Comparison of ENCODE assay signal across 11 mouse cellular contexts in the genomic region with DNA sequence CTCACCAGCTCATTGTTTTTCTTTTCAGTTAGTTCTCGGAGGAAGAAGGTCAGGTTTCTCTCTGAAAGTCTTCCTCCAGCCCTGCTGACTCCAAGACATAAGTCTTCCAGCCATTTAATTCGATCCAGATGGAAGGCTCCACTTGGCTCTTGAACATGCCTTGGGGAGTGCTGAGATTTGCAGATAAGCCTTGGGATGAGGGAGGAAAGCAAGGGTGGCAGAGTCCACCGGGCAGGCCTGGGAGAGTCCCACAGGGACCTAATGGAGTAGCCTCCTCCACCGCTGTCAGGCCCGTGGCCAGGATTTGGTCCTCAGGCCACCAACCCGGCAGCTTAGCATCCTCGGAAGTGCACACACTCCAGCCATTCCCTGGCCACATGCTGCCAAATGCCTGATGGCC. TPM values are rescaled to one million over a fixed set of nuclear protein-coding genes. Genes with fewer than 3 reads are reported as not detected.
A peak's percentile ranks its signal among the peaks of the same experiment; 100 is the strongest.
DNase-seq lines count a peak whose midpoint lies in the region; ATAC-seq lines count a peak whose summit lies in the region.
"Had no signal": no experiment of that assay in that cellular context is flagged by ENCODE, and none has a peak within 500 bp of the region (broad histone marks: within the 10 kb centered on the region; RNA-seq: fewer than 3 reads in every experiment).

No protein-coding gene starts in this region.

- H3K4me2 ChIP-seq in kidney, embryonic 14.5 days (replicated peaks; ENCODE audit: low read depth, low read length): no peak overlapping the region
- peak overlapping the region; percentile 17 for H3K4me2 ChIP-seq in embryonic facial prominence, embryonic 13.5 days
- H3K4me2 ChIP-seq in limb, embryonic 13.5 days (replicated peaks): no peak overlapping the region
- H3K4me2 ChIP-seq in intestine, embryonic 15.5 days (replicated peaks): no peak overlapping the region
- H3K4me2 ChIP-seq: forebrain, embryonic 15.5 days; liver, embryonic 12.5 days had no signal

- DNase-seq in kidney, adult 18-20 months: no peak
- DNase-seq in adipocyte (ENCODE audit: low spot score): peak; percentile 63
- DNase-seq in spleen, adult 18-20 months: no peak
- DNase-seq: kidney, postnatal 10 days; layer of hippocampus, postnatal 36 days had no signal

- no peak overlapping the region for H3K4me3 ChIP-seq in kidney, embryonic 14.5 days (ENCODE audit: low read length)
- no peak overlapping the region for H3K4me3 ChIP-seq in embryonic facial prominence, embryonic 13.5 days
- no peak overlapping the region for H3K4me3 ChIP-seq in limb, embryonic 13.5 days
- H3K4me3 ChIP-seq in intestine, embryonic 15.5 days (replicated peaks): no peak overlapping the region
- H3K4me3 ChIP-seq: forebrain, embryonic 15.5 days; liver, embryonic 12.5 days had no signal

- H3K27ac ChIP-seq in kidney, embryonic 14.5 days (ENCODE audit: low read depth, low read length): peak overlapping the region; percentile 32; the same call in 1 of the 2 replicates
- H3K27ac ChIP-seq in embryonic facial prominence, embryonic 13.5 days: peak overlapping the region; percentile 85
- peak overlapping the region; percentile 33; the same call in 1 of the 2 replicates for H3K27ac ChIP-seq in limb, embryonic 13.5 days
- H3K27ac ChIP-seq in intestine, embryonic 15.5 days: no peak overlapping the region
- H3K27ac ChIP-seq: forebrain, embryonic 15.5 days; liver, embryonic 12.5 days had no signal

- H3K27me3 ChIP-seq in kidney, embryonic 14.5 days (ENCODE audit: control insufficient read depth, insufficient read depth, low read length): no peaks in the 10 kb centered on the region
- no peaks in the 10 kb centered on the region for H3K27me3 ChIP-seq in embryonic facial prominence, embryonic 13.5 days
- H3K27me3 ChIP-seq in limb, embryonic 13.5 days: 0 out of 2 replicates have a peak, but pooled peaks cover 3% of the 10 kb centered on the region
- H3K27me3 ChIP-seq in intestine, embryonic 15.5 days (replicated peaks): no peaks in the 10 kb centered on the region
- H3K27me3 ChIP-seq: forebrain, embryonic 15.5 days had no signal

- H3K9ac ChIP-seq in kidney, embryonic 14.5 days (ENCODE audit: low read depth, low read length): no peak overlapping the region
- H3K9ac ChIP-seq in embryonic facial prominence, embryonic 13.5 days: no peak overlapping the region
- H3K9ac ChIP-seq in limb, embryonic 13.5 days: no peak overlapping the region
- no peak overlapping the region for H3K9ac ChIP-seq in intestine, embryonic 15.5 days
- H3K9ac ChIP-seq: forebrain, embryonic 15.5 days; liver, embryonic 12.5 days had no signal

- ATAC-seq in kidney, embryonic 14.5 days (ENCODE audit: low FRiP score, low TSS enrichment): no peak
- no peak for ATAC-seq in embryonic facial prominence, embryonic 13.5 days (ENCODE audit: insufficient number of reproducible peaks, insufficient read depth, low FRiP score, low TSS enrichment, low read depth)
- no peak for ATAC-seq in limb, embryonic 13.5 days (ENCODE audit: low FRiP score, low read depth)
- ATAC-seq in intestine, embryonic 15.5 days: no peak
- ATAC-seq: forebrain, embryonic 15.5 days; liver, embryonic 12.5 days had no signal

- no peaks in the 10 kb centered on the region for H3K9me3 ChIP-seq in kidney, embryonic 14.5 days (ENCODE audit: control insufficient read depth, low read length)
- H3K9me3 ChIP-seq in embryonic facial prominence, embryonic 13.5 days: no peaks in the 10 kb centered on the region
- H3K9me3 ChIP-seq in limb, embryonic 13.5 days: no peaks in the 10 kb centered on the region
- no peaks in the 10 kb centered on the region for H3K9me3 ChIP-seq in intestine, embryonic 15.5 days
- H3K9me3 ChIP-seq: forebrain, embryonic 15.5 days; liver, embryonic 12.5 days had no signal

- 25% methylated on average over 7 of the region's 7 CpGs for WGBS in kidney, embryonic 14.5 days
- 26% methylated on average over 7 of the region's 7 CpGs for WGBS in embryonic facial prominence, embryonic 13.5 days
- WGBS in limb, embryonic 13.5 days: 41% methylated on average over 7 of the region's 7 CpGs
- 76% methylated on average over 7 of the region's 7 CpGs for WGBS in intestine, embryonic 15.5 days

- no peaks in the 10 kb centered on the region for H3K36me3 ChIP-seq in kidney, embryonic 14.5 days (ENCODE audit: control insufficient read depth, insufficient read depth, low read length)
- no peaks in the 10 kb centered on the region for H3K36me3 ChIP-seq in embryonic facial prominence, embryonic 13.5 days
- H3K36me3 ChIP-seq in limb, embryonic 13.5 days: no peaks in the 10 kb centered on the region
- H3K36me3 ChIP-seq in intestine, embryonic 15.5 days: no peaks in the 10 kb centered on the region
- H3K36me3 ChIP-seq: forebrain, embryonic 15.5 days; liver, embryonic 12.5 days had no signal

- peaks cover 15% of the 10 kb centered on the region for H3K4me1 ChIP-seq in kidney, embryonic 14.5 days (ENCODE audit: control insufficient read depth, insufficient read depth, low read length)
- H3K4me1 ChIP-seq in embryonic facial prominence, embryonic 13.5 days: peaks cover 26% of the 10 kb centered on the region
- H3K4me1 ChIP-seq in limb, embryonic 13.5 days: peaks cover 29% of the 10 kb centered on the region
- peaks cover 3% of the 10 kb centered on the region; the same call in 1 of the 2 replicates for H3K4me1 ChIP-seq in intestine, embryonic 15.5 days (replicated peaks)

RNA-seq across cellular contexts. Expression of a gene that starts 27.8 kb away (rescaled TPM):
- polyA plus RNA-seq in kidney, embryonic 14.5 days (2014; fragmentation: Nextera tagmentation; extraction: Ambion mirVana): 17.0 and 24.0 TPM in 2 replicates
- 29.4 and 32.7 TPM in 2 replicates for polyA plus RNA-seq in embryonic facial prominence, embryonic 13.5 days (2015; fragmentation: Nextera tagmentation; extraction: Ambion mirVana)
- polyA plus RNA-seq in limb, embryonic 13.5 days (2015; fragmentation: Nextera tagmentation; extraction: Ambion mirVana): 34.7 and 37.6 TPM in 2 replicates
- polyA plus RNA-seq in intestine, embryonic 15.5 days (2015; fragmentation: Nextera tagmentation; extraction: Ambion mirVana): 20.6 and 21.0 TPM in 2 replicates

RNA-seq across cellular contexts. Expression of a gene that starts 45.3 kb away (rescaled TPM):
- 29.1 and 44.5 TPM in 2 replicates for polyA plus RNA-seq in kidney, embryonic 14.5 days (2014; fragmentation: Nextera tagmentation; extraction: Ambion mirVana)
- 15.4 and 15.9 TPM in 2 replicates for polyA plus RNA-seq in embryonic facial prominence, embryonic 13.5 days (2015; fragmentation: Nextera tagmentation; extraction: Ambion mirVana)
- 10.9 and 13.0 TPM in 2 replicates for polyA plus RNA-seq in limb, embryonic 13.5 days (2015; fragmentation: Nextera tagmentation; extraction: Ambion mirVana)
- polyA plus RNA-seq in intestine, embryonic 15.5 days (2015; fragmentation: Nextera tagmentation; extraction: Ambion mirVana): 71.5 and 72.2 TPM in 2 replicates
